Mouse (Mus musculus) E14TG2a.4 (cell line): ENCODE data around the gene Pcbp2.

ENCODE experiments used
- CTCF ChIP-seq: conservative IDR thresholded peaks from 2 replicates; pipeline ENCODE4 v1.5.1; 2014; ENCODE audit warnings: low read length
- NANOG ChIP-seq: IDR thresholded peaks from 2 replicates; pipeline ENCODE4 v1.6.1; 2014; ENCODE audit warnings: borderline replicate concordance, low read length, mixed read lengths
- POU5F1 ChIP-seq: IDR thresholded peaks from 2 replicates; pipeline ENCODE4 v1.6.1; 2014; ENCODE audit warnings: low read length, borderline replicate concordance

- TF ChIP-seq CTCF (no peak), POU5F1 (no peak), NANOG (no peak)
Measured at GRCm38 (mm10) chr15:102506464-102506830, 36.1 kb downstream of the Pcbp2 start.
